Mouse (Mus musculus) frontal cortex, postnatal 25 days (tissue): ENCODE results near the gene Plekha3.

Experiments
- DNase-seq, 2 experiments: peaks; one replicate each; pipeline ENCODE4 v3.0.0; 2022; ENCODE audit warnings: low spot score in 2 of 2

The Plekha3 gene

GRCm38 (mm10) chr2:76676401-76677226, 1.5 kb downstream of the Plekha3 start:
- DNase-seq, result no peak

- no peak for DNase-seq
Observed at GRCm38 (mm10) chr2:76682301-76682700, 7.2 kb downstream of the Plekha3 start.

GRCm38 (mm10) chr2:76686986-76687385, 11.9 kb downstream of the Plekha3 start:
- no peak for DNase-seq

- no peak for DNase-seq
Observed at GRCm38 (mm10) chr2:76687608-76688007, 12.5 kb downstream of the Plekha3 start.

- no peak for DNase-seq
Observed at GRCm38 (mm10) chr2:76688162-76688561, 13.1 kb downstream of the Plekha3 start.

- DNase-seq, result no peak
Observed at GRCm38 (mm10) chr2:76690436-76691204, 15.5 kb downstream of the Plekha3 start.

- no peak for DNase-seq
Observed at GRCm38 (mm10) chr2:76693765-76694164, 18.7 kb downstream of the Plekha3 start.

- DNase-seq, result no peak
Observed at GRCm38 (mm10) chr2:76695290-76695689, 20.2 kb downstream of the Plekha3 start.

- DNase-seq, result no peak
Observed at GRCm38 (mm10) chr2:76702188-76702587, 27.1 kb downstream of the Plekha3 start.

GRCm38 (mm10) chr2:76702751-76703150, 27.7 kb downstream of the Plekha3 start:
- no peak for DNase-seq

- no peak for DNase-seq
Observed at GRCm38 (mm10) chr2:76705655-76706054, 30.6 kb downstream of the Plekha3 start.

GRCm38 (mm10) chr2:76708512-76708911, 33.4 kb downstream of the Plekha3 start:
- DNase-seq, result no peak

GRCm38 (mm10) chr2:76714984-76715383, 39.9 kb downstream of the Plekha3 start:
- no peak for DNase-seq

GRCm38 (mm10) chr2:76719650-76720049, 44.6 kb downstream of the Plekha3 start:
- no peak for DNase-seq
